Mouse (Mus musculus): Measurements from ENCODE around the gene 2310057M21Rik.

2310057M21Rik gene

DNA sequence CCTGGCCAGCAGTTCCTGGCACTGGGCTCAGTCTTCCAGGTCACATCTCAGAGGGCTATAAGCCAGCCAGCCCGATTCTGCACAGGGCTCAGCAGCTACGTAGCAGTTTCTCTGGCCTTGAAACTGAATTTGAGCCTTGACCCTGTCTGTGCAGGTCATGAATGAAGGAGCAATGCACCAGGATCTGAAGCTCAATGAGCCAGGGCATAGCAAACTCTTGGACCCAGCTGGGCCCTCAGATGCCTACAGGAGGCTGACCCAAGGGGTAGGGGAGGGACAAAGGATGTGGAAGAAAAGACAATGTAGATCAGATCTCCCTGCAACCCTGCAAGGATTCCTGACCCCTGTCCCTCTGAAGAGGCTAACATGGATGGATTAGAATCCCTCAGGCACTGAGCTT is 40.4 kb downstream of the 2310057M21Rik start, which contains the start of gene Cuzd1:
Gene Cuzd1, minus strand, starts transcription at position 101 of the 400 bp plus-strand sequence.
- DNase-seq (ENCODE audit: low spot score in 2 of 2) = no peak

DNA sequence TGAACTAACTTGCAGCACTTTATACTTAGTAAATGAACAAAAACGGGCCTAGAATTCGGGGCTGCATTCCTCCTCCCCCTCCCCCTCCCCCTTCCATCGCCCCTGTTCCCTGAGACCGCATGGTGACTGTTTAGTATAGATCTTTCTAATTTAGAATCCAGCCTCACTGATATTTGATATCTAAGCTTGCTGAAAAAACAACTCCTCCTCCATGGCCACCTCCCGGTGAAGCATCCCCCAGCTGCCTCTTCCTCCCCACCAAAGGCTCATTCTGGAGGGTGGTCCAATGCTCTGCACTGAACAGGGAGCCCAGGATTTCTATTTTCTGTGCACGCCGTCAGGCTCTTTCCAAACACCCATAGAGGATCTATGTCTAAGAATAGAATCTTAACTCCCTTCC is 44.2 kb downstream of the 2310057M21Rik start:
- DNase-seq (ENCODE audit: low spot score in 2 of 2) = no peak

DNA sequence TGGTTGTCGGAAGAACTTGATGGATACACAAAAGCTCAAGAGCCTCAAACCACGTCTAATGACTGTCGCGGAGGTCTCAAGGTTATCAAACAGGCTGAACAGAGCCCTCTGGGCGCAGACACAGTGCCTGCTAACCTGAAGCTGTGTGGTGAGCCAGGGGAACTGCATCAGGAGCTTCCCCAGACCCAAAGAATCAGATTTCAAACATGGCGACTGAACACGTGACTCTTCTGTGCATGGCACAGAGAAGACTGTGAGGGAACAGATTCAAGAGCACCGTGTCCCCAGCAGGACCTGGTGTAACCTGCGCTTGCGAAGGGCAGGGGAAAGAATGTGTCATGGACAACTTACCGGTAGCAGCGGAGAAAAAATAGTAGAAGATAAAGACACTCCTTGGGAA is 45.0 kb downstream of the 2310057M21Rik start:
- DNase-seq (ENCODE audit: low spot score in 2 of 2) = no peak

DNA sequence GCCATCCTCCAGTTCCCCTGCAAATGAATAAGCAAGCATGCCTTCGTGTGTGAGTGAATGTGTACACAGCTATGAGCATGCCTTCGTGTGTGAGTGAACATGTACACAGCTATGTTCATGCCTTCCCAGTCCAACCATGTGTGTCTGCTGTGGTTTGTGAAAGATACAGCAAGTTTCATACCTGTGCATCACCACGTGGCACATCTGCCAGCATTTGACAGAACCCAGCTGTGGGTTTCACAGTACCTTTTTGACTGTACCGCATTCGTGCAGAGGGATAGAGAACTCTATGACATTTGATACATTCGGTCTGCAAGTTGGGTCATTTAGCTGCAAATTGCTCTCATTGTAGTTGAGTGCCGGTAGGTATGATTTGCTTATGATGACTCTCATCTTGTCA is 48.1 kb downstream of the 2310057M21Rik start:
- no peak for DNase-seq (ENCODE audit: low spot score in 2 of 2)

DNA sequence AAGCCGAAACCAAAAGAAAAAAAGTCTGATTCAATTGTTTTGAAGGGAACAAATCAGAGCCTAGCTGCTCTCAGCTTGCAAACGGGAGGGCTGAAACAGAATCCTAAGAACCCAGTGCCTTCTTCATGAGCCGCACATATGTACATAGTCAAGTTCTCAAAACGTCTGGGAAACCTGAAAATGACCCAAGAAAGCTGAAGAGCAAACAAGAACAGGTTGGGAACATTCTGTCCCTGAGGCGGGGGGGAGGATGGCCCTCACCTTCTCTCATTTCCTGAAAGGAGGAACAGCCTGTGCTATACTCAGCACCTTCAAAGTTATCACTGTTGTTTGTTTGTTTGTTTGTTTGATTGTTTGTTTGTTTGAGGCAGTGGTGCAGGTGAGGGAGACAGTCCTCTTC is 55.8 kb downstream of the 2310057M21Rik start:
- no peak for DNase-seq (ENCODE audit: low spot score in 2 of 2)

DNA sequence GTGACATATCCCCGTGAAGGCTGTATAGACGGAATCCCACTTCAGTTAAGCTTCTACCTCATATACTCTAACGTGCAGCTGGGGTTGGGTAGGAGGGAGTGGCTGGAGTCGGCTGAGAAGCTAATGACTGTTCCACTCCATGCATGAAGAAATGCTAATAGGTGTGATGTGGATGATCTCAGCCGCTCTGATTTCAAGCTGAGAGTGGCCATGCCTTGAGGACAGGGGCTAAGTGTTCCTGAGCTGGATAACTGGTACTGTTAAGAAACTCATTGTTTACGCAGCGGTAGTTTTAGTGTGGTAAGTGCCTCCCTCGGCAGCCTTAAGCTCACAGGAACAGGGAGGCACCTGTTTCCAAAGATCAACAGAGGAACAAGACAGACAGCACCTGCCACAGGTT is 59.2 kb downstream of the 2310057M21Rik start:
- DNase-seq (ENCODE audit: low spot score in 2 of 2) = no peak

DNA sequence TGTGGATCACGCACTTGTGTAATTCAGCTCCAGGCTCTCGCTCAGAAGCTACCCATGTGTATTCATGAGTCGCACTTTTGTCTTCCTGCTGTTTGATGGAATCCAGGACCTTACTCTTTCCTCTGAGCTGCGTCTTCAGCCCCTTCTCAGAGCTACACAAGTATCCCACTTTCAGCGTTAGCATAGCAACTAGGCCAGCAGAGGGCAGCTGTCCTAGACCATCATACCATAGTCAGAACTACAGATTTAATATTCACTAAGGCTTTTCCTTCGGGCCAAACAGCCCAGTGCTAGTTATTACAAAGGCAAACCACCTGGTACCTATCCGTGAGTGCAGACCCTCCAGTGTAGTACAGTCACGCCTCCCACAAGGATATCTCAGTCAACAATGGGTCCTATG is 65.4 kb downstream of the 2310057M21Rik start:
- DNase-seq (ENCODE audit: low spot score in 2 of 2) = no peak

All from right cerebral cortex, postnatal 36 days (tissue).